Mouse (Mus musculus) erythroblast, adult 5-6 weeks (primary cell): ENCODE data around the gene Epha2. TPM values are rescaled to one million over a fixed set of nuclear protein-coding genes. Genes with fewer than 3 reads are reported as not detected.

Experiments
- ATAC-seq: replicated peaks from 2 replicates; pipeline ENCODE4 v1.8.0; 2016; ENCODE audit warnings: moderate number of reproducible peaks, mild to moderate bottlenecking, moderate TSS enrichment, inconsistent platforms; ENCODE audit not compliant: poor library complexity, low FRiP score, severe bottlenecking
- total RNA-seq, 2 experiments: library from RNA; stranded (forward) in 1 of 2; stranded (reverse) in 1 of 2; fragments of 150-400 nt in 1 of 2; fragments of 200-764, 138-1000 nt in 1 of 2; gene quantifications; 2 replicates each; pipeline versions ENCODE4 v1.2.3 to v1.2.4; 2015 to 2017; ENCODE audit warnings: low replicate concordance in 2 of 2

Epha2 gene
- total RNA-seq, 2 experiments from 2014 or later: not detected

DNA sequence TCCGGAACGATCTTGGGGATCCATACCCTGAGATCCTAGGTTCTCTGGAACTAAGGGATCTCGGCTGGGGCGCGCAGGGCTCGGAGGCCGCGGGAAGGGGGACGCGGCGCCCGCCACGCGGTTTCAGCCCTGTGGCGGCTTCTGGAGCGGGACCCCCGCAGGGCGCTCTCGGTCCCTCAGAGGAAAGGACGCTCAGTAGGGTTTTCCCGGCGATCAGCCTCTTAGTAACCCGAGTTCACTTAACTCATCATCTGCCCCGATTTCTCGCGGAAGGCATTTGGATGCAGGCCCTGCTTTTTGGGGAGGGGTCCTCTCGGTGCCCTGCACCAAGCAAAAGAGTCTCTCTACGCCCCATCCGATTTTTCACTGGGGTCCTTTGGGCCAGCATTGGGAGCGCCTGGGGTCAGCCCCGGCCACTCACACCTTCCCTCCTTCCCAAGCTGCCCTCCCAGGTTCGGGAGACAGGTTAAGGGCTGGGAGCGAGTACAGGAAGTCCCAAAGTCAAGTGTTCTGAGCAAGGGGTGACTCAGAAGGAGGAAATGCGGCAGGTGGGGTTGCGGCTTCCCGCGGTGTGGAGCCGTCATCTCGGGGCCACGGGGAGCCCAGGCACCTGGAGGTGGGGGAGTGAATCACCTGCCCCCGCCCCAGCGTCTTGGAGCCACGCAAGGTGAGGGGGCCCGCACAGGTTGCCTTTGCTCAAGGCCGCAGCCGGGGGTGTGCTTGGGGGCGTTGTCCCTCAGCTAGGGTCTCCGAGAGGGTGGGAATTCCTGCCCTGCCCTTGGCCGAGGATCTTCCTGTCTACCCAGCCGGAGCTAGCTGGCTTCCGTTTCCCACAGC is 769 bp downstream of the Epha2 start:
- no peak for ATAC-seq

DNA sequence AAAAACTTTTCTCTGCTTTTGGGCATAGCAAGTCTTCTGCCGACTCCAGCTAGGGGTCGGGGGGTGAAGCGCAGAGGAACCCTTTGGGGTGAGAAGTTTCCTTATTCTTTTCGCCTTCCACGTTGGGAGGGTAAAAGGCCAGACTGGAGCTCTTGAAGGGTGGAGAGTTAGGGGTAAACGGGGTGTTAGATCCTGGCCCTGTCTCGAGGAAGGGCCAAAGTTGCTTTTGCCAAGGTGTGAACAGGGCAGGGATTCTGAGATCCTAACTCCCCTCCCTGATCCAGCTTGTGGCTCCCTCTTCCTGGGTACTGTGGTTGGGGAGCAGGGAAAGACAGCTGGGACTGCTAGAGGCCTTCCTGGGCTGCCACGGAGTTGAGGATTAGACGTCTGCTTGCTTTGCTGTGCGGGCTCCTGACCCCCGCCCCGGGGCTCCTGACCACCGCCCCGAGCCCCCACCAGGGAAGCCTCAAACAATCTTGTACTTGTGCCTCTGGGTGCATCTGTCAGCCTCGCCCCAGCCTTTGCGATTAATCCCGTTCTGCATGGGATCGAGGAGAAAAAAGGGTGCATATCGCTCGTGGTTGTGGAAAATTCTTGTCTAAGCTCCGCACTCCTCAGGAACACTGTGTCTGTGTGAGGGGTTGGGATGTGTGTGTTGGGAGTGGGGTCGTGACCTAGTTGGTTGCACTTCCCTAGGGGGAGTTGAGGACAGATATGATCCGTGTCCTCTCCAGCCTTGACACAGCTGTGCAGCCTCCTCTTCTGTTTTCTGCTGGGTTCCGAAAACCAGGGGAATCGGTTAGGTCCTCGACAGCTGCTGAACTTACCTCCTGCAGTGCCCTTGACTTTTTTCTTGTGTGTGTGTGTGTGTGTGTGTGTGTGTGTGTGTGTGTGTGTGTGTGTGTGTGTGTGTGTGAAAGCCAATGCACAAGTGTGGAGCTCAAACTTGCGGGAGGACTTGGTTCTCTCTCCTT is 1.7 kb downstream of the Epha2 start:
- ATAC-seq: no peak

DNA sequence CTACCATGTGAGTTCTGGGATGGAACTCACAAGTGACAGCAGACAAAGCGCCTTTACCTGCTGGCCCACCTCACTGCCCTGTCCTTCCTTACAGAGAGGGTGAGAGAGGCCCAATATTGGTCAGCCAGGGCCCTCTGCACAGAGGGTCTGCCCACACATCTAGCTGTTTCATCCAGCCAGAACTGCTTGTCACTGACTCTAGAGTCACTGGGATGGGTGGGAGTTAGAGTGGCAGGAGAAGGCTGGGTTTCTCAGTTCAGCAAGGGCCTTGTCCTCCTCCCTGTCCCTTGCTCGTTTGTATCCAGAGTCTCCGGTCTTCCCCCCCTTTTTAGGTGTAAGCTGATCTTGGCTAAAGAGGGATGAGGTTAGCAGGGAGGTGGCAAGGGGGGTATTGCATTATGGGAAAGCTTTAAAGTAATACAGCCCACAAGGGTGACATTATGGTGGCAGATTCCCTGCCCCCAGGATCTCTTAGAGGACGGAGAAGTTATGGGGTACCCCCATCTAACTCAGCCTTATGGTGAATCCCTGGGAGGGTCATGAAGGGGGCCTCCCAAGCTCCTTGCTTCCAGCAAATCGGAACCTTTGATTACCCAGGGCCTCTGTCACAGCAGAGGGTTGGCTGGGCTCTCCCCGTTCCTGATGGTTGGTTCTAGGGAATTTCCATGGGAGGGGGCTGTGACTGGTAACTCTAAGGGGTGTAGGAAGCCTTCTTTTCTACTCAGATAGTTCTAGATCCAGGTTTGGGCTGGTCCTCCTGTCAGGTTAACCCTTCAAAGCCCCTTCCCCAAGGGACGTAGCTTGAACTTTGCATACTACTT is 2.6 kb downstream of the Epha2 start:
- no peak for ATAC-seq

GRCm38 (mm10) chr4:141304223-141304611 is 3.2 kb downstream of the Epha2 start:
- ATAC-seq: no peak

DNA sequence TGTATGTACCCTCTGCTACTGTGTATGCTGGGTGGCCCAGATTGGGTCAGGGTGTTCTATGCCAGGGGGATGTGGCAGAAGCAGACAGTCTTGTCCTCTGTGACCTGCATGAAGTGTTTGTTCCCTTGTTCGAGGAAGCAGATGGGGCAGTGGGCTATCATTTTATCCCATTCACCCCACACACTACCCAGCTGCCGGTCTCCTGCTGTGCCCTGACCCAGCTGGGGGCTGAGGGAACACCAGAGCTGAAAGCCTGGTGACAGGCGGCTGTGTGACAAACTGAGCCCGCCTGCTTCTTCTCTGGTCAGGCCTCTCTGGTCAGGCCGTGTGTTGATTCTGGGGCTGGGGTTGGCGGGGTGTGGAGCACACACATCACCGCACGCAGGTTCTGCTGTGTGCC is 5.0 kb downstream of the Epha2 start:
- ATAC-seq: no peak

GRCm38 (mm10) chr4:141308381-141308780 is 7.3 kb downstream of the Epha2 start:
- ATAC-seq: no peak

DNA sequence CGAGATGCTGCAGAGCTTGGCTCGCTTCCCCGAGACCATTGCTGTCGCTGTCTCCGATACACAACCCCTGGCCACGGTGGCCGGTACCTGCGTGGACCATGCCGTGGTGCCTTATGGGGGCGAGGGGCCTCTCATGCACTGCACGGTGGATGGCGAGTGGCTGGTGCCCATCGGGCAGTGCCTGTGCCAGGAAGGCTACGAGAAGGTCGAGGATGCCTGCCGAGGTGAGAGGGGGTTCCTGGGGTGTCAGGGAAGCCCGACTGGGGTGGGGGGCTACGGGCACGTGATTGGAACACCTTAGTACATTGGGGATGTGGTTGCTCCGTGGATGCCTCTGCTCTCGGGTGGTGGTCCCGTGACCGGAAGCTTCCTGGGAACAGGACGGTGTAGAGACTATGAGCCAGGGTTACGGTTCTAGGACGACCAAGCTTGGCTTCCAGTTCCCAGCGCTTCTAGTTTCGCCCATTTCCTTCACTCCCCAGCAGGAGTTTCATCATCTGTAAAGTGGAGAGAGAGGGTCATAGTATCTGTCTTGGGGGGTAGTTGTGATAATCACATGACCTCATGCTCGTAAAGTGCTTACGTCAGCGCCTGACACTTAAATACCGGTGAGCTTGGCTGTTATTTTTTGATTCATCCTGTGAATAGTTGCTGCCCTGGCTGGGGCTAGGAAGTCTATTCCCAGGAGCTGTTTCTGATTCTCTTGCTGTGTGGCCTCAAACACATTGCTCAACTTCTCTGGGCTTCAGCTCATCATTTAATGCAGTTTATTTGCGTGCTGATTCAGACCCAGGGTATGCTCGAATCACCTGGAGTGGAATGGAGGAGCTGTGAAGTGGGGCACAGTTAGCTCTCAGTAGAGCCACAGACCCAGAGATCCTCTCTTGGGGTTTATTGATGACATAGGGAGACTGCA is 8.1 kb downstream of the Epha2 start:
- ATAC-seq: no peak

DNA sequence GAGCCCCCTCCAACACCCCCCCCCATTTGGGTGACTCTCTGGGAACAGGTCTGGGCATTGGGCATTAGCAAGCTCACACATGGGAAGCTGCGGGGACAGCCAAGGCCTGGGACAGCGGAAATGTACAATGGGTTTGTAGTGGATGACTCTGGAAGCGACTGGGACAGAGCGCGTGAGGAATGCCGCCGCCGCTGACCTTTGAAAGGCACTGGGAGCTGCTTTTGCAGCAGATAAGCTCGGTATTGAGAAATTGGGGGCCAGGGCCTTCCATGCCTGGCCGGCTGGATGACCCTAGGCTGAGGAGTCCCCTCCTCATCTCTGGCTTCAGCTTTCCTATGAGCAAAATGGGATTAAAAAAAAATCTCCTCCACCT is 8.7 kb downstream of the Epha2 start:
- ATAC-seq: no peak

DNA sequence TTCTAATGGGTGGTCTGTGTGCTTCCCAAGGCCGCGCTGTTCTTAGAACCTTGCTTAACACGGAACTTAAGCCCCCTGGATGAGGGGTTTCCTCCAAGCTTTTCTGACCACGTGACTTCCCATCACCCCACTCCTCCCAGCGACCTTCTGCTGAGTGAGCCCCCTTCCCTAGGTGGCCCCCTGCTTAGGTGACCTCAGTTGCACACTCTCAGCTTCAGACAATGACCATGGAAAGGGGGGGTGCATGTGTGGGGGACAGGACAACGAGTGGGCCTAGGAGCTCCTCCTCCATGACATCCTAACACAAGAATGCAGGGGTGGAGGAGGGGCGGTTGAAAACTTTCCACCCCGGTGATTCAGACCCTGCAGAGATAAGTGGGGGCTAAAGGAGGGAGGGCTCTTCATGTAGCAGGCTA is 9.2 kb downstream of the Epha2 start:
- no peak for ATAC-seq

DNA sequence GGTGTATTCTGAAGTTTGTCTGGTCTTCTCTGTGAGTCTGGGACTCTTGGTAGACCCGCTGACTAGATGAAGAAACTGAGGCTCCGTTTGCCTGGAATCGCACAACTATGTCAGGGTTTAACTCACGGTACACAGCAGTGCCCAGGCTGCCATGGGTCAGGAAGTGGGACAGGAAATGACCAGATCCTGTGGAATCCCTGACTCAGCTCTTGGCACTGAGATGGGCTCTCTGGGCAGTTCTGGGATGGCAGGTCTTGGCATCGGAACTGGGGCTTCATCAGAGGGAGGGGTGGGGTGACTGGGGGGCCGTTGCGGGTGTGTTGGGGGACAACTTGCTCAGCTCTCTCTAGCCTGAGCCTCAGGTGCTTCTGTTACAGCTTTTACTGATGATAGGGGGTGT is 10.0 kb downstream of the Epha2 start:
- ATAC-seq: no peak

DNA sequence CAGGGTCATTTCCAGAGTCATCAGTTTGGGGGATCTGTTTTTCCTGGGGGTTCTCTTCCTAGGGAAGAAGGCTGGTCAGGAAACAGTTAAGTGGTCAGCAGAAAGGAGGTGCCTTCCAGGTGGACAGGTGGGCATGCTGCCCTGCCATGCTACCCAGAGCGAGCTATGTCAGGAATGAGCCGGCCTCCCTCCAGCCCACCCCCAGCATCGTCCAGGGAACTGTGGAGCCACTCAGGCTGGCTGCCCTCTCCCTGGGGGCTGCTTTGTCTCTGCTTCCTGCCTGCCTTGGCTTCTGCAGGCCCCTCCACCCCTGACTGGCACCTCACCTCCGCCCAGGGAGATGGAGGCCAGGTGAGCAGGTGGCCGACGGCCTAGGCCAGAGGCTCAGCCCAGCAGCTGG is 10.5 kb downstream of the Epha2 start:
- no peak for ATAC-seq

DNA sequence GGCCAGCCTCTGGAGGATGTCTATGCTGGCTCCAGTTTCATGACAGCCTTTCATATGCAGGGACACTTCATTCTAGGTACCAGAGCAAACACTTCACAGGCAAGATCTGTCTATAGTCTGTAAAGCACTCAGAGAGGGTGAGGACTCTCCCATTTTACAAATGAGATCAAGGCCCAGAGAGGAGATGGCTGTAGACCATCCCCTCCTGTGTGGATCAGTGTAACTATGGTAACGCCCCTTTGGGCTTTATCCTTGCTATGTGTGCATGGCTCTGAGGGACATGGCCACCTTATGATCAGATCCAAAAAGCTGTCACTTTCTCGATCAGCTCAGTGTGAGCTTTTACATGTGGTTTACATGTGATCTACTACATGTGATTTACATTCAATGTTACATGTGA is 10.9 kb downstream of the Epha2 start:
- no peak for ATAC-seq

DNA sequence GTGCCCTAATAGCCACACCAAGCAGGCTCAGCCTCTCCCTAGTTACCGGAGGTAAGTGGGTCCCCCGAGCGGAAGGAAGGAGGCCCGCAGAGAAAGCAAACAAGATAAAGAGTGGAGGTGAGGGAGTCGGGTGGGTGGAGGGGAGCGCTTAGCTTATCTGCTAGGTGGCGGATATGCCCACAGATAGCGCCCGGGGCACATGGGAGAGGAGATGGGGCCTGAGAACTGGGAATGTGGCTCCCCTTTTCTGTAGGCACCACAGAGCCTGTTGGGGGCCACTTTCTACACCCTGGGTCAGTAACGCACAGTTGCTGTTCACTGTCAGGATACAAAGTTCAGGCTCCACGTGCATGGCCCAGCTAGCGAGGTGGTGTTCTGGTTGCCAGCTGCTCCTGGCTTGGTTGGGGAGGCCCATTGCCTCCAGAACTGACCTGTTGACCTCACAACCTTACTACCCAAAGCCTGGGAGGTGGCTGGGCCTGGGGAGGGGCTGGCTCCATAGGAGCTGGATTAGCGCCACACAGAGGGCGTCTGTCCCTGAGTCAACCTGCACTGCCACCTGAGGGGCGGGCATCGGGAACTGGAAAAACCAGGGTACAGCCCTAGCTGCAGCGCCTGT is 11.6 kb downstream of the Epha2 start:
- ATAC-seq: no peak

DNA sequence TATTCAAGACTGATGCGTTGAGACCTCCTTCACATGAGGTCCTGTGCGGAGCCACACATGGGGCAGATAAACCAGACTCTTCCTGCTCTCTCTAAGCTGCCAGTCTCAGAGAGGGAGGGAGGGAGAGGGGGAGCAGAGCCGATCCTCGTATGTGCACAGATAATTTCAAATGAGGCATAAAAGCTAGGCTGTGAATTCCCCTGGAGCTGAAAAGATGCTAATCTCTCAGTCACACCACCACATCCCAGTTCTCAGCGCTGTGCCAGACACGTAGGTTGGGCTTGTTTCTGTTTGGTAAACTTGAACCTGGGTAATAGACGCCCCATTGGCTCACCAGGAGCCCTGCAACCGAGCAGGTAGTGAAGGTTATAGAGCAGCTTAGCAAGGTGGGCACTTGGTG is 12.4 kb downstream of the Epha2 start:
- no peak for ATAC-seq

DNA sequence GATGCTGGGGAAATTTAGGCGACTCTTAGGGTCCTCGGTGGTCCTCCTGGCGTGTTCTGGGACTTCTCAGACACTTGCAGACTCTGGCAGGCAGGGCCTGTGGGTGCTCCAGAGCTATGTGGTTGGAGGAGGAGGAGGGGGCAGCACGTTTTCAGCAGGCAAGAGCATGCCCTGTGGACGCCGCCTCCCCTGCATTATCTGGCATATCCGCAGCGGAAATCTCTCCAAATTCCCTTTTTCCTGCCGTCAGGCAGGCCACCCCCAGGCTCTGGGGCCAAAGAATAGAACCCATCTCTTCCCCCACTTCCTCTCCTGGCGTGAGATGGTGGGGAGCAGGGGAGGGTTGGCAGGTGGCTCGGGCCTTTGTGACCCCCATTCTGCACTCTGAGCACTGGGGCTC is 12.9 kb downstream of the Epha2 start:
- ATAC-seq: no peak

GRCm38 (mm10) chr4:141314745-141315144 is 13.7 kb downstream of the Epha2 start:
- ATAC-seq: no peak

- ATAC-seq: no peak
These were observed 15.0 kb downstream of the Epha2 start for GRCm38 (mm10) chr4:141316023-141316422.

- ATAC-seq: no peak
These were observed 15.6 kb downstream of the Epha2 start for GRCm38 (mm10) chr4:141316498-141317180.
